Mouse (Mus musculus) urinary bladder, postnatal 25 days (tissue): Measurements from ENCODE around the gene Gab3.
A peak's percentile ranks its signal among the peaks of the same experiment; 100 is the strongest.

Source experiments
- DNase-seq: peaks from one replicate; pipeline ENCODE4 v3.0.0; 2022; ENCODE audit warnings: low spot score

The Gab3 gene

GRCm38 (mm10) chrX:75084774-75085508, at the start of gene Gab3:
Gene Gab3 (minus strand): TSS chrX:75085458.
- no peak for DNase-seq

- peak; percentile 58 for DNase-seq
Measured at GRCm38 (mm10) chrX:75130467-75131160, 45.4 kb upstream of the Gab3 start, which contains the start of gene Mpp1. Gene Mpp1 (minus strand): TSS chrX:75131016.

GRCm38 (mm10) chrX:75129474-75129873, 44.2 kb upstream of the Gab3 start:
- no peak for DNase-seq

- DNase-seq = no peak
Measured at GRCm38 (mm10) chrX:75128333-75128980, 43.2 kb upstream of the Gab3 start.

GRCm38 (mm10) chrX:75126893-75127292, 41.6 kb upstream of the Gab3 start:
- DNase-seq = no peak

- DNase-seq = no peak
Measured at GRCm38 (mm10) chrX:75125606-75126005, 40.3 kb upstream of the Gab3 start.

GRCm38 (mm10) chrX:75115550-75115949, 30.3 kb upstream of the Gab3 start:
- DNase-seq = no peak

- DNase-seq = no peak
Measured at GRCm38 (mm10) chrX:75102293-75102692, 17.0 kb upstream of the Gab3 start.

- no peak for DNase-seq
Measured at GRCm38 (mm10) chrX:75098799-75099198, 13.5 kb upstream of the Gab3 start.

GRCm38 (mm10) chrX:75096163-75096770, 11.0 kb upstream of the Gab3 start:
- no peak for DNase-seq

GRCm38 (mm10) chrX:75095369-75096162, 10.3 kb upstream of the Gab3 start, which contains the start of gene Dkc1:
Gene Dkc1 (plus strand): TSS chrX:75095854.
- peak; percentile 75 for DNase-seq

GRCm38 (mm10) chrX:75085654-75086053, 396 bp upstream of the Gab3 start:
- DNase-seq = no peak

GRCm38 (mm10) chrX:75083982-75084773, 1.1 kb downstream of the Gab3 start:
- no peak for DNase-seq

- DNase-seq = no peak
Measured at GRCm38 (mm10) chrX:75082351-75082750, 2.9 kb downstream of the Gab3 start.

GRCm38 (mm10) chrX:75056120-75056775, 29.0 kb downstream of the Gab3 start:
- DNase-seq = no peak

GRCm38 (mm10) chrX:75046921-75047635, 38.2 kb downstream of the Gab3 start:
- DNase-seq = no peak

GRCm38 (mm10) chrX:75045931-75046330, 39.3 kb downstream of the Gab3 start:
- DNase-seq = no peak

- DNase-seq = no peak
Measured at GRCm38 (mm10) chrX:75044595-75044994, 40.7 kb downstream of the Gab3 start.

GRCm38 (mm10) chrX:75036626-75037025, 48.6 kb downstream of the Gab3 start:
- DNase-seq = no peak

GRCm38 (mm10) chrX:75035162-75035561, 50.1 kb downstream of the Gab3 start:
- DNase-seq = no peak
